8 mouse cellular contexts compared by ENCODE assay signal in the genomic region with DNA sequence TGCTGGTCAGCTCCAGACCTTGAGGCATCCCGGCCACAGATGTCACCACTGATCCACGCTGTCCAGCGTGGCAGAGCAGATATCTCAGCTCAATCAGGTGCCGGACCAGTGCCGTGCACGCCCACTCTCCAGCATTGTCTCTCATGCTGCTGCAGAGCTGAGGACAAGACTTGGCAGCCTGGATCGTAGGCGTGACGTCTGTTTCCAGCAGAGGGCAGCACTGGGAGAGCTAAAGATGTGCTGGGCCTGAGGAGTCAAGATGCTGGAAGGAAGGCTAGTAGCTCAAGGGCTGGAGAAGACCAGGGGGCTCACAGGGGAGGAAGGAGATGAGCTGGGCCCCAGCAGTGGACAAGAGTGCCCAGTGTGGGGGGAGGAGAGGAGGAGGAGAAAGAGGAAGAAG.
DNase-seq lines count a peak whose midpoint lies in the region; ATAC-seq lines count a peak whose summit lies in the region.

No protein-coding gene starts in this region.

- H3K4me3 ChIP-seq in heart, embryonic 11.5 days (ENCODE audit: low read depth, low read length): no peak overlapping the region

- no peaks in the 10 kb centered on the region for H3K36me3 ChIP-seq in heart, embryonic 11.5 days (ENCODE audit: control insufficient read depth, insufficient read depth, low read length)

- H3K9me3 ChIP-seq in heart, embryonic 11.5 days (replicated peaks; ENCODE audit: control insufficient read depth, low read length): no peaks in the 10 kb centered on the region

- no peak overlapping the region; the same call in 1 of the 2 replicates for H3K4me2 ChIP-seq in heart, embryonic 11.5 days

- intact Hi-C loops in left cerebral cortex, postnatal 36 days (cut with DNase I): loop anchor here (1.0 to 5.0 kb wide), 3 partner anchors 22 to 177 kb away; no protein-coding TSS in a partner anchor

- H3K9ac ChIP-seq in heart, embryonic 11.5 days (ENCODE audit: low read depth, low read length): no peak overlapping the region

- 9% methylated on average over 9 of the region's 9 CpGs for WGBS in heart, embryonic 11.5 days (ENCODE audit: insufficient replicate concordance)

- H3K27ac ChIP-seq in heart, embryonic 11.5 days (ENCODE audit: low read depth, low read length): no peak overlapping the region

- peaks cover 26% of the 10 kb centered on the region for H3K4me1 ChIP-seq in heart, embryonic 11.5 days (ENCODE audit: control insufficient read depth, insufficient read depth, low read length)

- H3K27me3 ChIP-seq in heart, embryonic 11.5 days (ENCODE audit: control insufficient read depth, insufficient read depth, low read length): peaks cover 22% of the 10 kb centered on the region

- no peak for ATAC-seq in heart, embryonic 11.5 days (replicated peaks; ENCODE audit: insufficient number of reproducible peaks, low FRiP score, low TSS enrichment)
- ATAC-seq in inflammation-experienced regulatory T-cells, adult 6 months: peak; percentile 45

- DNase-seq in heart, adult 11 months: peak; percentile 96
- DNase-seq in cerebellum, postnatal 4 days (ENCODE audit: low spot score in 2 of 2): peak; percentile 82 to 90
- peak; percentile 60 to 62 for DNase-seq in gastrocnemius, adult 8-10 months (ENCODE audit: low spot score in 2 of 2)
- peak; percentile 87 to 90 for DNase-seq in left cerebral cortex, postnatal 36 days (ENCODE audit: low spot score in 2 of 2)
- peak; percentile 14 to 47 for DNase-seq in monocyte, adult 2 months (ENCODE audit: low read depth in 1 of 2, low spot score in 2 of 2)
- peak; percentile 67 to 84 for DNase-seq in spleen, postnatal 4 days (ENCODE audit: low spot score in 2 of 2)

Comparison
In these comparisons a context has a peak if more than half of its experiments do, and no peak if none do; other contexts are left out.
1. DNase-seq: peak in every context shown above with its lines; median percentile 96 in heart, adult 11 months; 88 in left cerebral cortex, postnatal 36 days; 86 in cerebellum, postnatal 4 days; 76 in spleen, postnatal 4 days; 61 in gastrocnemius, adult 8-10 months; 30 in monocyte, adult 2 months.